Mouse (Mus musculus) gastrocnemius, adult 18-20 months (tissue): Measurements from ENCODE around the gene Hist1h4h. TPM values are rescaled to one million over a fixed set of nuclear protein-coding genes. Genes with fewer than 3 reads are reported as not detected.
"Not testable (repeated sequence)": the region's sequence is repeated elsewhere in the genome, so short reads cannot be mapped to it uniquely, and the experiment has no call there.

Experiments used
- DNase-seq: peaks from one replicate; pipeline ENCODE4 v3.0.0; 2021; ENCODE audit warnings: low spot score
- total RNA-seq, 2 experiments: library from RNA; stranded (reverse); gene quantifications; 2 replicates each; pipeline ENCODE4 v1.2.3; 2021

The Hist1h4h gene
- total RNA-seq, 2 experiments from 2014 or later: 149 to 163 TPM

GRCm38 (mm10) chr13:23554925-23555838 lies 24.3 kb downstream of the Hist1h4h start:
- DNase-seq: peak; percentile 50

GRCm38 (mm10) chr13:23555839-23556416 lies 25.1 kb downstream of the Hist1h4h start:
- DNase-seq: peak; percentile 62

DNA sequence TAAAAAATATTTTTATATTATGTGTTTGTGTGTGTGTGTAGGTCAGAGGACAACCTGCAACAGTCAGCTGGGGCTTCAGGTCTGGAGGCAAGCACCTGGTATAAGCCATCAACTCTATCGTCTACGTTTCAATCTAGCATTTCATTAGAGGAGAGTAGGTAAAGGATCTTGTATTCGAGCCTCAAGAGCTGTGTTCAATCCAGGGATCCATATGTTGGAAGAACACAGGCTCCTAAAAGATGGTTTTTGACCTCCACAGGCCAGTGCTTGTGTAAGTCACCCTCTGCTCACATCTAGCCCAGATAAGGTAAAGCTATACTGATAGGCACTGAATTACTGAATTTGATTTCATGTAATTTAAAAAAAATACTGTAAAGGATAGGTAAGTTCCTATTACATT lies 26.1 kb downstream of the Hist1h4h start:
- no peak for DNase-seq

GRCm38 (mm10) chr13:23560699-23561098 lies 29.8 kb downstream of the Hist1h4h start:
- not testable (repeated sequence) for DNase-seq

- not testable (repeated sequence) for DNase-seq
Observed at GRCm38 (mm10) chr13:23561531-23561882, 30.7 kb downstream of the Hist1h4h start.

DNA sequence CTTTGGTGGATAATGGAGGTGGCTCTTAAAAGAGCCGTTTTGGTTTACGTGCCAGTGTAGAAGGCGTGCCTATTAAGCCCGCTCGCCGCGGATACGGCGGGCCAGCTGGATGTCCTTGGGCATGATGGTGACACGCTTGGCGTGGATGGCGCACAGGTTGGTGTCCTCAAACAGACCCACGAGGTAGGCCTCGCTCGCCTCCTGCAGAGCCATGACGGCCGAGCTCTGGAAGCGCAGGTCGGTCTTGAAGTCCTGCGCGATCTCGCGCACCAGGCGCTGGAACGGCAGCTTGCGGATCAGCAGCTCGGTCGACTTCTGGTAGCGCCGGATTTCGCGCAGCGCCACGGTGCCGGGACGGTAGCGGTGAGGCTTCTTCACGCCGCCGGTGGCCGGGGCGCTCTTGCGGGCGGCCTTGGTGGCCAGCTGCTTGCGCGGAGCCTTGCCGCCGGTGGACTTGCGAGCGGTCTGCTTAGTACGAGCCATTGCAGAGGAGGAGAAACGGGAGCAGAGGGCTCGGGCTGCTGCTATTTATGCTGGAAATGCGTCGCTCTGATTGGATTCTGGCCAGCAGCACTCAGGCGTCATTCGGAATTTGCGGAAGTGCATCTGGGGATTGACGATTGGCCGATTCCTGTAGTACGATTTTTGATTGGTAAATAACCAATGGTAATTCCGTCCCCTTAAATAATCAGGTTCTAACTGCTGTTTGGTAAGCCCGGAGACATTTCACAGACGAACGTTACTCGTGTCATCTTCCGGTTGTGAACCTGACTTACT lies 31.2 kb downstream of the Hist1h4h start, which contains the start of gene Hist1h3e:
Gene Hist1h3e, minus strand, starts transcription at position 487 of the 777 bp plus-strand sequence.
- peak; percentile 91 for DNase-seq

GRCm38 (mm10) chr13:23562699-23563462 lies 32.0 kb downstream of the Hist1h4h start:
- peak; percentile 25 for DNase-seq

- no peak for DNase-seq
Observed at GRCm38 (mm10) chr13:23564482-23564881, 33.6 kb downstream of the Hist1h4h start.

- not testable (repeated sequence) for DNase-seq
Observed at GRCm38 (mm10) chr13:23570261-23571021, 39.6 kb downstream of the Hist1h4h start.

DNA sequence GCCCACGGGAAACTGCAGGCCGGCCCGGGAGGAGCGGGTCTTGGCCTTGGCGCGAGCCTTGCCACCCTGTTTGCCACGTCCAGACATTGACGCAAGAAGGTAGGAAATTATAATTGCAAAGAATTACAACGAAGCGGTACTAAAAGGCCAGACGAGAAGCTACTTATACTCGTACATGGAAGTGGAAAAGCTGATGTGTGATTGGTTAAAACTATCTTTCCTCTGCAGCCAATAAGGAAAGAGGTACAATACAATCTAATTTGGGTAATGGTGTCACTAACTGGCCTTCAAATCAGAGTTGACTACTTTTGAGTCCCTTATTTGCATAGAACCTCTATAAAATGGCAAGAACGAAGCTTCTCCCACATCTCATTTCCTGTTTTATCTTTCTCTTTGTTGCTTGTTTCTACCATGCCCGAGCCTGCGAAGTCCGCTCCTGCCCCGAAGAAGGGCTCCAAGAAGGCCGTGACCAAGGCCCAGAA lies 40.2 kb downstream of the Hist1h4h start, which contains the start of the genes Hist1h2ae and Hist1h2bg:
Gene Hist1h2ae, minus strand, starts transcription at position 199 of the 482 bp plus-strand sequence.
Gene Hist1h2bg, plus strand, starts transcription at position 375 of the 482 bp plus-strand sequence.
- DNase-seq: peak; percentile 52

GRCm38 (mm10) chr13:23571504-23572217 lies 40.8 kb downstream of the Hist1h4h start:
- DNase-seq: not testable (repeated sequence)

DNA sequence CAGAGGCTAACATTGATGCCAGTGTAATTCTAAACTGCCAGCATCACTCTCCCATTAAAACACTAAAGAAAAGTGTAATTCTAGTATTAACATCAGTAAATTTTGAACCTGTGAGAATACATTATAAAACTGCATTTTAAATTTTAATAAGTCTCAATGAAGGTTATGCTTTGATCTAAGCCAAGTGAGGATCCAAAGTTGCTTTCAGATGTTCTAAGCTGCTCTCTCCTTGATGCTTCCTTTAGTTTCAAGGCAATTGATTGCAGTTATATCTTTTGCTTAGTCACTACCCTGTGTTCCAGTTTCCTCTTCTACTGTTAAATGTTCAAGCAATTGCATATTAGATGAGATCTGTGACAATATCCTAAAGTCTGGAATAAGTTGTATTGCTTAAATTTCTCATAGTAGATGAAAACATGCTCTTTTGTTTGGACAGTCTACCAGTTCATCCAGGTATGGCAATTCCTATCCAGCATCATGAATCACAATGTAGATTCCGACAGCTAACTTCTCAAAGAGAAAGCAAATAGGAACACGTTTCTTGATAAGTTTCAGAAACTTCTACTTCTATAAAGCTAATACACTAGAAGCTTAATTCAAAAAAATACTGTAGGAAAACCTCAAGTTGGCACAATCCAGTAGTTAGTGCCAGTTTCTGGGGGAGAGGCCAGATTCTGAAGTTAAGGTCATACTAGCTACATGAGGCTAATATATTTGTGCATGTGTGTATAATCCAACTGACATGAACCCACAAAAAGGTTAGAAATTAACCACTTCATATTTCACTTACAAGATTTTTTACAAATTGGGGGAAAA lies 41.6 kb downstream of the Hist1h4h start:
- DNase-seq: no peak

GRCm38 (mm10) chr13:23573034-23573897 lies 42.4 kb downstream of the Hist1h4h start:
- DNase-seq: not testable (repeated sequence)

DNA sequence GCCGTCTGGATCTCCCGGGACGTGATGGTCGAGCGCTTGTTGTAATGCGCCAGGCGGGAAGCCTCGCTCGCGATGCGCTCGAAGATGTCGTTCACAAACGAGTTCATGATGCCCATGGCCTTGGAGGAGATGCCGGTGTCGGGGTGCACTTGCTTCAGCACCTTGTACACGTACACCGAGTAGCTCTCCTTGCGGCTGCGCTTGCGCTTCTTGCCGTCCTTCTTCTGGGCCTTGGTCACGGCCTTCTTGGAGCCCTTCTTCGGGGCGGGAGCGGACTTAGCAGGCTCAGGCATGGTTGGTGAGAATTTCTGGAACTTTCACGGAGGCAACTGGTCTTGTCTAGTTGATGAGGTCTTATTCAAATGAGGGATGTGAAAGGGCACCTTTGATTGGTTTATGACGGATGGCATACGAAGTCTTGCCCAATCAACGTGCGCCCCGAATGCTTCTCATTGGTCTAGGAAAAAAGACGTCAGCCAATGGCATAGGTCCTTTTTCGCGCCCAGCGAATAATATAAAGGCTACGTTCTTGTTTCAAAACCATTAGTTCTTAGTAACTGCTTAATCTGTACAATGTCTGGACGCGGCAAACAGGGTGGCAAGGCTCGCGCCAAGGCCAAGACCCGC lies 43.2 kb downstream of the Hist1h4h start, which contains the start of the genes Hist1h2bf and Hist1h2ad:
Gene Hist1h2bf, minus strand, starts transcription at position 299 of the 627 bp plus-strand sequence.
Gene Hist1h2ad, plus strand, starts transcription at position 484 of the 627 bp plus-strand sequence.
- DNase-seq: peak; percentile 64

DNA sequence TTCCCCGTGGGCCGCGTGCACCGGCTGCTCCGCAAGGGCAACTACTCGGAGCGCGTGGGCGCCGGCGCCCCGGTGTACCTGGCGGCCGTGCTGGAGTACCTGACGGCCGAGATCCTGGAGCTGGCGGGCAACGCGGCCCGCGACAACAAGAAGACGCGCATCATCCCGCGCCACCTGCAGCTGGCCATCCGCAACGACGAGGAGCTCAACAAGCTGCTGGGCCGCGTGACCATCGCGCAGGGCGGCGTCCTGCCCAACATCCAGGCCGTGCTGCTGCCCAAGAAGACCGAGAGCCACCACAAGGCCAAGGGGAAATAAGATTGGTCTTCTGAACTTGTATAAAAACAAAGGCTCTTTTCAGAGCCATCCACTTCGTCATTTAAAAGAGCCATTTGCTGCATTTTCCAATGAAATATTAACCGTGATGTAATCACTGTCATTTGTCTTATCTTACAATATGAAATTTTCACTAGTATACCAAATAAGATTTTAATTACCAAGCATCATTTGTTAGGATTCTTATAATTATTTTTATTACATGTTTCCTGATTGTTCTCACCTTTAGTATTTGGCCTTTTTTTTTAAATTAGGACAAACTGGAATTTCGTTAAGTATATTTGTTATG lies 43.8 kb downstream of the Hist1h4h start:
- not testable (repeated sequence) for DNase-seq

GRCm38 (mm10) chr13:23575271-23575851 lies 44.5 kb downstream of the Hist1h4h start, which contains the start of gene Hist1h3d:
TSS of gene Hist1h3d (plus strand) at chr13:23575763.
- no peak for DNase-seq
